Mouse (Mus musculus): ENCODE measurements around the gene Gart. TPM values are rescaled to one million over a fixed set of nuclear protein-coding genes. Genes with fewer than 3 reads are reported as not detected.

Gart gene
- total RNA-seq, 2 experiments from 2014 or later, result 117 to 118 TPM

Other genes with a start within 250 kb of the Gart start
- gene Il10rb, start 240.8 kb downstream of the Gart start, total RNA-seq (2021), result 100 to 1,000 TPM; 115 to 126 TPM
- 10 to 100 TPM; 87.7 to 92.9 TPM for gene Ifnar1, start 161.7 kb downstream of the Gart start, total RNA-seq (2021)
- 10 to 100 TPM; 38.5 to 40.9 TPM for gene Ifngr2, start 99.9 kb downstream of the Gart start, total RNA-seq (2021)
- 10 to 100 TPM; 29.2 to 29.8 TPM for gene Tmem50b, start 49.2 kb downstream of the Gart start, total RNA-seq (2021)
- gene Dnajc28, start 27.9 kb downstream of the Gart start, total RNA-seq (2021), result 1 to 10 TPM; 5.6 to 8.7 TPM
- gene Son, start 554 bp upstream of the Gart start, total RNA-seq (2021), result 100 to 1,000 TPM; 265 to 299 TPM
- gene Donson, start 41.8 kb upstream of the Gart start, total RNA-seq (2021), result 10 to 100 TPM; 15.0 to 21.0 TPM
- 10 to 100 TPM; 61.0 to 67.9 TPM for gene Cryzl1, start 82.0 kb upstream of the Gart start, total RNA-seq (2021)
- 10 to 100 TPM; 54.5 to 59.7 TPM for gene Itsn1, start 82.3 kb upstream of the Gart start, total RNA-seq (2021)